Mouse (Mus musculus): Measurements from ENCODE around the gene Unc13a.

GRCm38 (mm10) chr8:71645510-71645909, 26.0 kb downstream of the Unc13a start:
- TF ChIP-seq TAL1 (conservative IDR thresholded peaks at IDR 0.05; ENCODE audit: low read depth, low read length) (no peak), CTCF (IDR thresholded peaks at IDR 0.05; ENCODE audit: low read depth, low read length) (no peak), GATA1 (IDR thresholded peaks at IDR 0.05; ENCODE audit: borderline replicate concordance, low read length) (no peak), POLR2AphosphoS5 (IDR thresholded peaks at IDR 0.05; ENCODE audit: insufficient replicate concordance, low read depth, low read length) (no peak)
